Mouse (Mus musculus) B cell, adult 62 days (primary cell): Measurements from ENCODE around the gene AY761184. TPM values are rescaled to one million over a fixed set of nuclear protein-coding genes. Genes with fewer than 3 reads are reported as not detected.

Experiments used
- total RNA-seq: library from RNA; stranded (reverse); gene quantifications from 4 replicates; pipeline ENCODE4 v1.2.4, GENCODE M21; 2023

AY761184 gene
- total RNA-seq: not detected in 4 replicates

DNA sequence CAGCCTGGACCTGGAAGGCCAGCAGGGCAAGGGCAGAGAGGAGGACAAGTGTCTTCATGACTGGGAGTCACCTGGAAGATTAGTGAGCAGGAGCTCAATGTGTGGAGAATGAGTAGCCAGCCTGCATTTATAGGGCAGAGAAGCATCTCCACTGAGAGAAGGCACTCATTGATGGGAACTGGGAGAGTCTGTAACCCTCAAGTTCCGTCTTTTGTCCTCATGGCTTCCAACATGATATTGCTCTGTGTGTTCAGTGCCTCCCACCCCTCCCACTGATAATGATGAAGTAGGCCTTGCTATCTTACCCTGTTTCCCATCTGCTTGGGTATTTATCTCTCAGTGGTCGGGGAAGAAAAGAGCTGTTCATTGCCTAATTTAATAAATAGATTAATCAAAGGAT, at the start of gene AY761184:
Gene AY761184 (minus strand): TSS at position 101 of the 400 bp plus-strand sequence.

GRCm38 (mm10) chr8:21665497-21665896, 37.9 kb downstream of the AY761184 start, which contains the start of gene Defa34:
Gene Defa34, plus strand, starts transcription at chr8:21665797.

GRCm38 (mm10) chr8:21655480-21655879, 48.0 kb downstream of the AY761184 start, which contains the start of gene Defa17:
Gene Defa17, plus strand, starts transcription at chr8:21655780.

Other genes with a start within 250 kb of the AY761184 start
- gene Gm7849, start 247.1 kb downstream of the AY761184 start, total RNA-seq: not detected in 4 replicates
- gene Defa20, start 194.4 kb downstream of the AY761184 start, total RNA-seq: not detected in 4 replicates
- gene Defa32, start 174.6 kb downstream of the AY761184 start, total RNA-seq: not detected in 4 replicates
- gene Defa37, start 138.3 kb downstream of the AY761184 start, total RNA-seq: not detected in 4 replicates
- gene Defa28, start 120.6 kb downstream of the AY761184 start, total RNA-seq: not detected in 4 replicates
- not detected in 4 replicates for gene Gm7861, start 109.1 kb downstream of the AY761184 start, total RNA-seq
- gene Defa26, start 85.5 kb downstream of the AY761184 start, total RNA-seq: not detected in 4 replicates
- gene Defa17, start 47.9 kb downstream of the AY761184 start, total RNA-seq: not detected in 4 replicates
- gene Defa34, start 37.8 kb downstream of the AY761184 start, total RNA-seq: not detected in 4 replicates
- not detected in 4 replicates for gene Defa24, start 30.8 kb upstream of the AY761184 start, total RNA-seq
- gene Defb50, start 119.9 kb upstream of the AY761184 start, total RNA-seq: not detected in 4 replicates
- gene Defb2, start 136.3 kb upstream of the AY761184 start, total RNA-seq: not detected in 4 replicates
- not detected in 4 replicates for gene Defb10, start 155.3 kb upstream of the AY761184 start, total RNA-seq
- gene Defb9, start 181.8 kb upstream of the AY761184 start, total RNA-seq: not detected in 4 replicates
- gene Defb11, start 202.8 kb upstream of the AY761184 start, total RNA-seq: not detected in 4 replicates
- gene Defb15, start 229.1 kb upstream of the AY761184 start, total RNA-seq: not detected in 4 replicates
- gene Defb35, start 234.7 kb upstream of the AY761184 start, total RNA-seq: not detected in 4 replicates
- gene Defb13, start 243.1 kb upstream of the AY761184 start, total RNA-seq: not detected in 4 replicates